Mouse (Mus musculus) embryo, embryonic 10 days (tissue): ENCODE data around the gene Meis1.

Experiments used
- DNase-seq: peaks from one replicate; pipeline ENCODE4 v3.0.0-alpha.2; 2015; ENCODE audit warnings: low spot score

Gene Meis1

DNA sequence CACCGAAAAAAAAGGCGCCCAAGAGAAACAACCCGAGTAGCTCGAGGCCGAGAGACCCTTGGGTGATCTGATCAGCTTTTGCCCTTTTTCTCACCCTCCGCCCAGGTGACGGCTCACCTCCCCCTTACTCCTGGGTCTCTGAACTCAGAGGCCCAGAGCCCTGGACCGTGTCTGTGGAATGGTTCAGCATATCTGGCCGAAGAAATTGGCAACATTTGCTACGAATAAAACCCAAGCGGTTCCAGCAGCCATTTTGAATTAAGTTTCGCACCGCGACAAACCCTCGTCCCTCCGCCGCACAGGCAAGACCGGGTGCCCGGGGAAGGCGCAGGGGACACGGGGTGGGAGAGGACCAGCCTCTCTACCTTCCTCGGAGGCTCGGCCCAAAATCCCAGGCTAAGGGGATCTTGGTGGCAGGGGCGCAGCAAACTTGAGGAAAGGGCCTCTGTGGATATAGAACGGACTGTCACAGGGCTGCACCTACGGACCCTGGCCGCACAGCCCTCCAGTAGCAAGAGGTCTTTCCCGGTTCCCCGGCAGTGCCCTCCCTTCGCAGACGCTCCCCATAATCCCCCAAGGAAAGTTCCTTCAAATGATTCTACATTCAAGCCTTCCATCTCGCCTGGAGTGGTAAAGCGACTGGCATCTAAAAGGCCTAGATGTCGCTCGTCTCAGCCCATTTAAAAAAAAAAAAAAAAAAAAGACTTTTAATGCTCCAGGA is 4.2 kb downstream of the Meis1 start:
- no peak for DNase-seq

- no peak for DNase-seq
Observed at GRCm38 (mm10) chr11:19014113-19014440, 4.7 kb downstream of the Meis1 start.

DNA sequence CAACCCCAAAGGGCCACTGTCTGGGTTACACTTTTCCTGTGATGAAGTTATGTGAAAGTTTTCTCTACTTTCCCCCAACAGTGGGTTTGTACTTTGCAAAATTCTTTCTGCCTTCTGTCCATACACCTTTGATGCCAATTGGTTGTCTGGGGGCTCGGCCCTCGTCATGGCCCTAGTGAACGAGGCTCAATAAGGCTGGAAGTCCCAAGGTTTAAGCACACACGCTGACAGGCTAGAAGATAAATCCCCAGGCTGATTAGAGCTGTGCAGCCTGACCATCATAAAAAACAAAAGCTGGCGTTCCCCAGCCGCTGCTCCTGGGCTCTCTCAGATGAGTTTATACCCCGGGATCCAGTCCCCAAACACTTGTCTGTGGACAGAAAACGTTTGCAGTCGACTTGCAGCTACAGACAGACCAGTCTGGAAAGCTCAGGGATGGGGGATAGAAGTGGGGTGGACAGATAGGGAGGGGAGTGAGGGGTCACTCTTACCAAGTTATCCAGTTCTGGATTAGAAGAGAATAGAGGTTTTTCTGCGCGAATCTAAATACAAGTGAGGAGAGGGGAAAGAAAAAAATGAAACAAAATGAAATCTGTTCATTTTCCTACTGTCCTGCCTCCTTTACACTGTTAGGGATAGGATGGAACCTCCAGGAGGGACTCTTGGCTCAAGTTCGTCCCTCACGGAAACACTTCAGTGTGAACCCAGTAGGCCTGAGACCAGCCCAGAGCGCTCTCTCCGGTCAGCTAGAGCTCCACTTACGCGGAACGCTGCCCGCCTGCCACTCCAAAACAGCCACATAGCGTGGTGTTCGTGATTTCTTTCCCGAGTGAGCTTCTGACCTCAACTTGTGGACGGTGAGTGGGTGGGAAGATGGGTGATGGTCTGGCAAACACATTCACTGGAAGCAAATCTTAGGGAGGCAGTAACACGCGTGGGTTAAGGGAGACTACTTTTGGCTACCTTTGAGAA is 5.4 kb downstream of the Meis1 start:
- peak; percentile 74 for DNase-seq

DNA sequence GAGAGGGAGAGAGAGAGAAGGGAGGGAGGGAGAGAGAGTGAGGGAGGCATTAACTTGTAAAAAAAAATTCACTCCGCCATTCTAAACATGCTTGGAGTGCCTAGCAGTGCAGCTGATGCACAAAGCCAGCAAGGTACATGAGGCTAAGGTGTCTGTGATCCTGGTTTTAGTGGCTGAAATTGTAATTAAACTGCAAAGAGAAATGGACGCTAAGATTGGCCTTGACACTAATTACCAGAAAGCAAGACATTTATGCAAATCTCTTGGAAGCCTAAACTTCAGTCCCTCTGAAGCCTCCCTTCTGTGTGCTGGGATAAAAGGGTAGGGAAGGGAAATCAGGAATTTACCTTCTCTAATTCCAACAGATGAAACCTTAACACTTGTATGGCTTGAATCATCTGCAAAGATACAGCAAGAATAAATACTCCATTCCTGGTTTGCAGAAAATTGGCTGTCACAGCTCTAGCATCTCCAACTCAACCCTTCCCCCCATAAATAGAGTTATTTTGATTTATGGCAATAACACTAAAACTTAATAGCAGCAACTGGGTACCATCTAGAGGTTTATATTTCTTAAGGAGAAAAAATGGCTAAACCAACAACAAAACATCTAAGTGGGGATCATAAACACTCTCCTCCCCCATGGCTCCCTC is 6.2 kb downstream of the Meis1 start:
- no peak for DNase-seq

DNA sequence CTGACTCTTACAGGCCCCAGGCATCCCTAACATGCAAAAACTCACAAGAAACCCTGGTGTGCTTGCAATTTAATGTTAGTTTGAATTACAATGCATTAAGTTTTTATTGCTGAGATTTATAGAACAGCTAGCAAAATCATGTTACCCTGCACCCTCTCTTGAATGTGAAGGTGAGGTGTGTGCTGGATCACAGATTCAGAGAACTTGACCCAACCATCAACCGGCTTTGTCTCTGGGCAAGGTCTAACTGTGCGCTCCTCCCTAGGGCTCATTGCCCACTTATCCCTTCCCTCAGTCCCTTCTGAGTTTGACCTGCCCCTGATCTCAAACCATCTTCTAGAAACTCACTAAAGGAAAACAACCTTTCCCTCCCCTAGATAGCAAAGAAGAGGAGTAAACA is 6.8 kb downstream of the Meis1 start:
- DNase-seq, result no peak

- no peak for DNase-seq
Observed at GRCm38 (mm10) chr11:19011108-19011805, 7.5 kb downstream of the Meis1 start.

GRCm38 (mm10) chr11:19010396-19010811 is 8.4 kb downstream of the Meis1 start:
- DNase-seq, result peak; percentile 62

GRCm38 (mm10) chr11:19009536-19010395 is 9.0 kb downstream of the Meis1 start:
- no peak for DNase-seq

- DNase-seq, result no peak
Observed at GRCm38 (mm10) chr11:19008610-19009384, 10.0 kb downstream of the Meis1 start.

DNA sequence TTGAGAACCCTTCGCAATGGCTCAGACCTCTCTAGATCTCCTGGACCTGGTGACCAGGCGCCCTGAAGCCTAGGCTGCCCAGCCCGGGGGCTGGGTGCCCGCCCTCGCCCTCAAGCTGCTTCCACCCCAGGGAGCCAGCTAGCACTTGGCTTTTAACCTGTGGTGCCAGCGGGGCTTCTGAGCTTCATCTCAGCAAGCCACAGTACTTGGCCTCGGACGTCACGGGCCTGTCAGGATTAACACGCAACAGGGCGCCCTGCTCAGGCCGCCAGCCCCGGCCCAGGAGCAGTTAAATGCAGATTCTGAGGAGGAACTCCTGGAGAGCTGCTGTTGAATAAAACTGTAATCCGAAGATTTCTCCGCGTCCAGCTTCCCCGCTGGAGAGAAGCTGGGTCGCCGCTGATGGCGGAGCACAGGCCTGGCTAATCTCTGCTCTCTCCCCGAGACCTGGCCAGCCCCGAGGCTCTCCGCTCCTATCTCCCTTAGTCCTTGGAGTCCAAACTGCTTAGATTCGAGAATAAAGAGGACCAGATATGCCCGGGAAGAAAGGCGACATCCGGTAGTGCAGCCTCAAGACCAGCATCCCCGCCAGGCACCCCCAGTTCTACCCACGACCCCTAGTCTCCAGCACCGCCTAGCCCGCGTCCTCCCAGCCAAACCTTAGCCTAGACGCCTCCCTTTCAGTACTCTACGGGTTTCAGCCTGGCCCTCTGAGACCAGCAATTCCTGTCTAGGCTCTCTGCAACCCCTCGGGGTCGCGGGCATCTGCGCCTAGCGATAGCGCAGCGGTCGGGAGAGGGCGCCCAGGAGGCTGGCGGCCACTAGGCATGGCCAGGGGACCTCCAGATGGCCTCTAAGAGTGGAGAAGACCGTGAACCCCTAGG is 11.0 kb downstream of the Meis1 start:
- DNase-seq, result peak; percentile 69

DNA sequence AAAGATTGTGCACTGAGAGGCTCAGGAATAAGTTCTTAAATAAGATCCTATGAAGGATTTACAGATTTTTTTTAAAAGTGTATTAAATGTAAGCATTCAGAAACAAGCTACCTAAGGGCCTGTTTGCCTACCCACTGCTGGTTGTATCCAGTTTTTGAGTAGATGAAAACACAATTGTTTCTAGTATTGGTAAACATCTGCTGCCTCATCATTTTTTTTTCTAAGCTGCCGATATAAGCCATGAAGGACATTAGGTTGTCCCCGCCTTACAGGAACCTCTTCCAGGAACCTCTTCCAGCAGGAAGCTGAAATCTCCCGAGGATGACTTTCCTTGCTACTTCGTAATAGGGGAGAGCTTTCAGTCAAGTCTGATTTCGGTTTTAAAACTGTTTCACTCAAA is 11.7 kb downstream of the Meis1 start:
- no peak for DNase-seq

GRCm38 (mm10) chr11:19005913-19006693 is 12.7 kb downstream of the Meis1 start:
- DNase-seq, result no peak

DNA sequence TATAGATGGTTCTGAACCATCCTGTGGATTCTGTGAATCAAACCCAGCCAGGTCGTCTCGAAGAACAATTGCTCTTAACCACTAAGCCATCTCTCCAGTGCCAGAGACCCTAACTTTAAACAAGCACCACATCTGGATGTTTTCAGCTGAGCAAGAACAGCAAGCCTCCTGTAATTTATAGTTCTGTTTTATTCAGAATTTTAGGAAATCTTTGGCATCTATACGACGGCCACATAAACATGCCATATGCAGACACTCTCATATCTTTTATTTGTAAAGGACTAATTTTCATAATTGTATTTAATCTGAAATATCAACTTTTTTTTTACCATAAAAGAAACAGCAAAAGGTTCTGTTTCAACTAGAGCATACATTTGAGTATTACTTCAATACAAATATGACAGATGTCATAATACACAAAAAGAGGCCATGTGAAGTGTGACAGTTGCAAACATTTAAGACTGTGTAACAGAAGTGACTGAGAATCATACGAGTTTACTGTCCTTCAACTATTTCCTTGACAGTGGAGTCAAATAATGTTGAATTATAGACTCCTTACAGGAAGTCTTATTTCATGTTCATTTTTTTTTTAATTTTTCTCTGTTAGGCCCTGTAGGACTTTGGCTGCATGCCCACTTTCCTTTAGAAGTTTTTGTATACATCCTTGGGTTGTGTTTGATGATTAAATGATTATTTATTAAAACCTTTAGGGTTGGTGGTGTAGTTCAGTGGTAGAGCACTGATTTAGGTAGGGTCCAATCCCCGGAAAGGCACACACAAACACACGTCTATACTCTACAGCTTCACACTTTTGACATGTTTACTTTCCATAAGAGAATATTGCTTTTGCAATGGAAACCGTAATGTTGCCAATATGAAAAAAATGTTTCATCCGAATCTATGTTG is 13.5 kb downstream of the Meis1 start:
- no peak for DNase-seq

- no peak for DNase-seq
Observed at GRCm38 (mm10) chr11:19003066-19003465, 15.7 kb downstream of the Meis1 start.

DNA sequence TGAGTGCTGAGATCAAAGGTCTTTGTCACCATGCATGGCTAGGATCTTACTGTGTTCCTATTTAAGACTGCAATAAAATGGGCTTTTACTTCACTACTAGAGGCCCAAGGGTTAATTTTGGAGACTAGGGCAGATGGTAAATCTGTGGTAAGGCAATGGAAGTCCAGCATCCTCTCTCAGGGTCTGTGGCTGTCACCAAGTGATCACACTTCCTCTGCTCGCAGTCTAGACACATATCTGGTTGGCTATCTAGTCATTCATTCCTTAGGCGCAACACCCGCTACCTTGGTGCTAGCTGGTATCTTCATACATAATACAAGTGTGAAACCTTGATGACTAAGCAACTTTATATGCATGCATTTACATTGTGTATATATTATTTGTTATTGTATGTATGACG is 22.0 kb downstream of the Meis1 start:
- no peak for DNase-seq

DNA sequence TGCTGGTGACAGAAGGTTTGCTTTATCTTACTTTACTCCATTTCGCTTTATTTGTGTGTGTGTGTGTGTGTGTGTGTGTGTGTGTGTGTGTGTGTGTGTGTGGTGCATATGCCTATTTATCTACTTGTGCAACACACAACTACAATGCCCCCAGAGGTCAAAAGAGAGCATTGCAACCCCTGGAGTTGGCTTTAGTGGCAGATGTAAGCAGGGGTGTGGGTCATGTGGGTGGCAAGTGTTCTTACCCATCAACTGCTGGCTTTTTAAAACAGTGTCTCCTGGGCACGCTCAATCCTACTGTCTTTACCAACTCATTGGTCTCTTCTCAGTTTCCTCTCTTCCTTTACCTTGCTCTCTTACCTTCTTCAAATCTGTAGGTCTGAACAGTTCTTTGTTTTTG is 22.5 kb downstream of the Meis1 start:
- DNase-seq, result no peak

DNA sequence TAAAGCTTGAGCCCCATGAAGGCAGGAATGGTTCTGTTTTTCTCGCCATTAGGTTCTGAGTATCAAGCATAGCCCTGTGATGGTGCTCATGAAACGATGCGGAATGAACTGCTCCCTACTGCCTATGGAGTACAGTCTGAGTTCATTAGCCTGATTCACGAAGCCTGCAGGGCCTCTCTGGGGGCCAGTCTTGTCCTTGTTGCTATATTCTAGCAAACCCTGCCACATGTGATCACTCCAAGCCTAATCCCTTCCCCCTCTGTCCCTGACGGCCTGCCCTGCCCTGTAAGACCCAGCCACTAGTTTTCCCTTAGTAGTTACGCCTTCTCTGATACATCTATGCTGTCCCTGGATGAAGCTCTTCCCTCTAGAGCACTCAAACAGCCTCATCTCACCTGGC is 26.0 kb downstream of the Meis1 start:
- DNase-seq, result no peak
